ENCODE assay signal across 16 mouse cellular contexts in genomic region chr13:45827046-45827596, GRCm38 (mm10).
DNase-seq lines count a peak whose midpoint lies in the region; ATAC-seq and TF ChIP-seq lines count a peak whose summit lies in the region.
"Had no signal": no experiment of that assay in that cellular context is flagged by ENCODE, and none has a peak within 500 bp of the region (broad histone marks: within the 10 kb centered on the region; RNA-seq: fewer than 3 reads in every experiment).

No protein-coding gene starts in this region.

- no peak for ATAC-seq in forebrain, embryonic 15.5 days (replicated peaks)
- ATAC-seq in forebrain, embryonic 13.5 days, result no peak
- no peak for ATAC-seq in midbrain, embryonic 13.5 days
- ATAC-seq in midbrain, embryonic 16.5 days, result no peak
- ATAC-seq: intestine, embryonic 16.5 days had no signal

- no peak overlapping the region for H3K4me2 ChIP-seq in forebrain, embryonic 15.5 days (replicated peaks)
- no peak overlapping the region for H3K4me2 ChIP-seq in forebrain, embryonic 13.5 days
- no peak overlapping the region for H3K4me2 ChIP-seq in midbrain, embryonic 13.5 days (replicated peaks)
- H3K4me2 ChIP-seq in midbrain, embryonic 16.5 days (ENCODE audit: low read length), result no peak overlapping the region
- H3K4me2 ChIP-seq in myocyte (ENCODE audit: low read depth), result peak overlapping the region; percentile 71
- H3K4me2 ChIP-seq: embryonic facial prominence, embryonic 13.5 days; heart, embryonic 12.5 days; stomach, embryonic 15.5 days had no signal

- H3K36me3 ChIP-seq in forebrain, embryonic 15.5 days, result no peaks in the 10 kb centered on the region
- H3K36me3 ChIP-seq in forebrain, embryonic 13.5 days (ENCODE audit: poor library complexity, severe bottlenecking), result peaks cover 4% of the 10 kb centered on the region; the same call in 1 of the 2 replicates
- no peaks in the 10 kb centered on the region for H3K36me3 ChIP-seq in kidney, adult 2 months (ENCODE audit: control insufficient read depth, insufficient read depth, low read length)
- no peaks in the 10 kb centered on the region for H3K36me3 ChIP-seq in midbrain, embryonic 13.5 days
- H3K36me3 ChIP-seq in midbrain, embryonic 16.5 days (ENCODE audit: control insufficient read depth, insufficient read depth, low read length), result no peaks in the 10 kb centered on the region
- H3K36me3 ChIP-seq in myocyte (ENCODE audit: control insufficient read depth, insufficient read depth), result no peaks in the 10 kb centered on the region
- H3K36me3 ChIP-seq: stomach, embryonic 15.5 days had no signal

- WGBS in forebrain, embryonic 15.5 days, result 74% methylated on average over 8 of the region's 8 CpGs
- WGBS in forebrain, embryonic 13.5 days, result 86% methylated on average over 8 of the region's 8 CpGs
- WGBS in kidney, adult 2 months, result 67% methylated on average over 8 of the region's 8 CpGs
- WGBS in midbrain, embryonic 13.5 days, result 86% methylated on average over 8 of the region's 8 CpGs
- 78% methylated on average over 8 of the region's 8 CpGs for WGBS in midbrain, embryonic 16.5 days

- no peak for TF ChIP-seq POLR2A in kidney, adult 2 months (IDR thresholded peaks at IDR 0.05; ENCODE audit: low read depth, low read length)
- TF ChIP-seq POLR2A in myocyte (IDR thresholded peaks at IDR 0.05; ENCODE audit: insufficient read length, low read depth), result no peak

- no peaks in the 10 kb centered on the region for H3K9me3 ChIP-seq in forebrain, embryonic 15.5 days
- no peaks in the 10 kb centered on the region; the same call in 1 of the 2 replicates for H3K9me3 ChIP-seq in forebrain, embryonic 13.5 days (replicated peaks)
- no peaks in the 10 kb centered on the region for H3K9me3 ChIP-seq in midbrain, embryonic 13.5 days
- H3K9me3 ChIP-seq in midbrain, embryonic 16.5 days (replicated peaks; ENCODE audit: control insufficient read depth, low read length, poor library complexity, severe bottlenecking), result no peaks in the 10 kb centered on the region; the same call in 1 of the 2 replicates
- H3K9me3 ChIP-seq: embryonic facial prominence, embryonic 13.5 days; stomach, embryonic 15.5 days had no signal

- H3ac ChIP-seq in myocyte (ENCODE audit: control insufficient read depth, insufficient read length), result no peak overlapping the region

- TF ChIP-seq CTCF in kidney, adult 2 months (conservative IDR thresholded peaks at IDR 0.05; ENCODE audit: insufficient read depth, insufficient read length, low read depth, low read length), result no peak

- H3K9ac ChIP-seq in forebrain, embryonic 15.5 days (replicated peaks), result no peak overlapping the region
- no peak overlapping the region for H3K9ac ChIP-seq in forebrain, embryonic 13.5 days
- no peak overlapping the region for H3K9ac ChIP-seq in midbrain, embryonic 13.5 days (replicated peaks)
- no peak overlapping the region for H3K9ac ChIP-seq in midbrain, embryonic 16.5 days (ENCODE audit: low read depth, low read length)
- H3K9ac ChIP-seq: embryonic facial prominence, embryonic 13.5 days; heart, embryonic 12.5 days; stomach, embryonic 15.5 days had no signal

- H3K4me1 ChIP-seq in forebrain, embryonic 15.5 days, result peaks cover 17% of the 10 kb centered on the region
- H3K4me1 ChIP-seq in forebrain, embryonic 13.5 days, result peaks cover 9% of the 10 kb centered on the region; the same call in 1 of the 2 replicates
- peaks cover 17% of the 10 kb centered on the region for H3K4me1 ChIP-seq in kidney, adult 2 months (ENCODE audit: control insufficient read depth, insufficient read depth, low read length)
- H3K4me1 ChIP-seq in midbrain, embryonic 13.5 days (replicated peaks), result peaks cover 3% of the 10 kb centered on the region; the same call in 1 of the 2 replicates
- no peaks in the 10 kb centered on the region for H3K4me1 ChIP-seq in midbrain, embryonic 16.5 days (ENCODE audit: control insufficient read depth, insufficient read depth, low read length)
- H3K4me1 ChIP-seq: embryonic facial prominence, embryonic 13.5 days; stomach, embryonic 15.5 days had no signal

- H3K4me3 ChIP-seq in forebrain, embryonic 15.5 days, result no peak overlapping the region
- no peak overlapping the region for H3K4me3 ChIP-seq in forebrain, embryonic 13.5 days
- no peak overlapping the region for H3K4me3 ChIP-seq in kidney, adult 2 months (ENCODE audit: insufficient read depth, low read depth, low read length)
- H3K4me3 ChIP-seq in midbrain, embryonic 13.5 days (replicated peaks), result no peak overlapping the region
- H3K4me3 ChIP-seq in midbrain, embryonic 16.5 days (ENCODE audit: low read depth, low read length), result no peak overlapping the region
- no peak overlapping the region for H3K4me3 ChIP-seq in myocyte
- H3K4me3 ChIP-seq: embryonic facial prominence, embryonic 13.5 days; heart, embryonic 12.5 days; stomach, embryonic 15.5 days had no signal

- H3K27me3 ChIP-seq in forebrain, embryonic 15.5 days, result no peaks in the 10 kb centered on the region
- no peaks in the 10 kb centered on the region for H3K27me3 ChIP-seq in forebrain, embryonic 13.5 days
- H3K27me3 ChIP-seq in kidney, adult 2 months (replicated peaks; ENCODE audit: control insufficient read depth, insufficient read depth, low read length), result no peaks in the 10 kb centered on the region
- H3K27me3 ChIP-seq in midbrain, embryonic 13.5 days, result no peaks in the 10 kb centered on the region
- H3K27me3 ChIP-seq in midbrain, embryonic 16.5 days (ENCODE audit: control insufficient read depth, insufficient read depth, low read depth, low read length), result no peaks in the 10 kb centered on the region
- no peaks in the 10 kb centered on the region for H3K27me3 ChIP-seq in myocyte (ENCODE audit: control insufficient read depth, insufficient read depth, insufficient read length)
- H3K27me3 ChIP-seq: embryonic facial prominence, embryonic 13.5 days; heart, embryonic 12.5 days; stomach, embryonic 15.5 days had no signal

- peak; percentile 64 for DNase-seq in kidney, adult 2 months
- DNase-seq in kidney, postnatal 10 days, result no peak
- DNase-seq: embryo, embryonic 11 days; retina, postnatal 1 day; thymus, adult 18-20 months; thymus, postnatal 36 days had no signal

- peak overlapping the region; percentile 42 for H3K27ac ChIP-seq in forebrain, embryonic 15.5 days (replicated peaks)
- no peak overlapping the region for H3K27ac ChIP-seq in forebrain, embryonic 13.5 days
- H3K27ac ChIP-seq in kidney, adult 2 months (ENCODE audit: insufficient read depth, low read depth, low read length), result peak overlapping the region; percentile 41; the same call in 1 of the 2 replicates
- H3K27ac ChIP-seq in midbrain, embryonic 13.5 days, result 0 out of 2 replicates have a peak overlapping the region, but pooled peaks have one; percentile 9
- no peak overlapping the region for H3K27ac ChIP-seq in midbrain, embryonic 16.5 days (ENCODE audit: low read length)
- H3K27ac ChIP-seq: embryonic facial prominence, embryonic 13.5 days; hindbrain, postnatal 0 days; stomach, embryonic 15.5 days had no signal

- H3K79me2 ChIP-seq in myocyte (ENCODE audit: control insufficient read depth, insufficient read depth), result peaks cover 4% of the 10 kb centered on the region

TF ChIP-seq in myocyte, 11 proteins besides CTCF, POLR2A, EP300 and RAD21:
- TF ChIP-seq POLR2AphosphoS2 (IDR thresholded peaks at IDR 0.05; ENCODE audit: insufficient read length, low read depth), result no peak
- no peak for TF ChIP-seq SRF (IDR thresholded peaks at IDR 0.05; ENCODE audit: control insufficient read depth, insufficient read length, low read depth)
- no peak for TF ChIP-seq REST (IDR thresholded peaks at IDR 0.05; ENCODE audit: insufficient read depth, insufficient read length)
- no peak for TF ChIP-seq USF1 (IDR thresholded peaks at IDR 0.05; ENCODE audit: low read depth)
- no peak for TF ChIP-seq MYOG (IDR thresholded peaks at IDR 0.05; ENCODE audit: control insufficient read depth in 1 of 3, insufficient read depth in 1 of 3, insufficient read length in 2 of 3, low read depth in 2 of 3)
- no peak for TF ChIP-seq CEBPB (IDR thresholded peaks at IDR 0.05; ENCODE audit: insufficient read depth, poor library complexity, severe bottlenecking)
TF ChIP-seq in myocyte: peak in this region for 0.

Comparison
In these comparisons a context has a peak if more than half of its experiments do, and no peak if none do; other contexts are left out.
1. H3K27ac ChIP-seq: peak in forebrain, embryonic 15.5 days (single experiment), kidney, adult 2 months (single experiment) and midbrain, embryonic 13.5 days (single experiment); none in forebrain, embryonic 13.5 days (single experiment) and midbrain, embryonic 16.5 days (single experiment).